Mouse (Mus musculus) liver, adult (tissue): ENCODE results near the gene Atad1.
A peak's percentile ranks its signal among the peaks of the same experiment; 100 is the strongest.

Source experiments
- GATA4 ChIP-seq: IDR thresholded peaks from 2 replicates; pipeline ENCODE4 v1.6.1; 2014; ENCODE audit warnings: mild to moderate bottlenecking, low read length; ENCODE audit not compliant: insufficient replicate concordance

Atad1 gene

GRCm38 (mm10) chr19:32739686-32740085 is at the start of gene Atad1:
Gene Atad1, minus strand, starts transcription at chr19:32739786.
- TF ChIP-seq GATA4: no peak

- TF ChIP-seq GATA4: no peak
Observed at GRCm38 (mm10) chr19:32781305-32782071, 41.9 kb upstream of the Atad1 start.

GRCm38 (mm10) chr19:32779131-32779530 is 39.5 kb upstream of the Atad1 start:
- TF ChIP-seq GATA4: no peak

GRCm38 (mm10) chr19:32778411-32778810 is 38.8 kb upstream of the Atad1 start:
- TF ChIP-seq GATA4: no peak

- TF ChIP-seq GATA4: no peak
Observed at GRCm38 (mm10) chr19:32762493-32762892, 22.9 kb upstream of the Atad1 start.

GRCm38 (mm10) chr19:32761162-32761561 is 21.6 kb upstream of the Atad1 start:
- no peak for TF ChIP-seq GATA4

GRCm38 (mm10) chr19:32760499-32760898 is 20.9 kb upstream of the Atad1 start:
- no peak for TF ChIP-seq GATA4

GRCm38 (mm10) chr19:32759357-32760024 is 19.9 kb upstream of the Atad1 start:
- TF ChIP-seq GATA4: no peak

- TF ChIP-seq GATA4: no peak
Observed at GRCm38 (mm10) chr19:32758793-32759161, 19.2 kb upstream of the Atad1 start.

- TF ChIP-seq GATA4: no peak
Observed at GRCm38 (mm10) chr19:32757831-32758792, 18.5 kb upstream of the Atad1 start.

GRCm38 (mm10) chr19:32756900-32757725 is 17.5 kb upstream of the Atad1 start, which contains the start of gene Pten:
Gene Pten, plus strand, starts transcription at chr19:32757497.
- peak; percentile 10; the same call in 1 of the 2 replicates for TF ChIP-seq GATA4

GRCm38 (mm10) chr19:32756636-32756899 is 17.0 kb upstream of the Atad1 start:
- TF ChIP-seq GATA4: no peak

- peak; percentile 80; the same call in 1 of the 2 replicates for TF ChIP-seq GATA4
Observed at GRCm38 (mm10) chr19:32755792-32756635, 16.4 kb upstream of the Atad1 start.
